15 mouse cellular contexts compared by ENCODE assay signal in the genomic region with DNA sequence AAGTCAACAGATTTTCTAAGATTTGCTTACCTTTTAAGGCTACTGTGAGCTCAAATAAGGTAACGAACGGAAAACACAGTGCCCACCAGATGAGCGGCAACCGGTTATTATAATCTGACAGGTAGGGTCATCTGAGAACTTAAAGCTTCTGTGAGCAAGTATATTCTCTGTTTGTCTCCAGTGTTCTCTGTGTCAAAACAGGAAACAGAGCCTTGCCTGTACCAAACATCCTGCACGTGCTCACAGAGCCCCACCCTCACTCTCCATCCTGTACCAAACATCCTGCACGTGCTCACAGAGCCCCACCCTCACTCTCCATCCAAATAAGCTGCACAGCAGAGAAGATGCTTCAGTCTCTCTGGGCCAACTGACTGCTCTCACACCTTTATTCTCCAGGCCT.
A peak's percentile ranks its signal among the peaks of the same experiment; 100 is the strongest.
DNase-seq lines count a peak whose midpoint lies in the region; ATAC-seq lines count a peak whose summit lies in the region.
"Had no signal": no experiment of that assay in that cellular context is flagged by ENCODE, and none has a peak within 500 bp of the region (broad histone marks: within the 10 kb centered on the region; RNA-seq: fewer than 3 reads in every experiment).

No protein-coding gene starts in this region.

- intact Hi-C loops in left cerebral cortex, postnatal 10 days (cut with DNase I), result no loop called here

- H3K4me1 ChIP-seq in hindbrain, embryonic 14.5 days (replicated peaks; ENCODE audit: control insufficient read depth, insufficient read depth, low read length), result no peaks in the 10 kb centered on the region
- H3K4me1 ChIP-seq: embryonic facial prominence, embryonic 12.5 days had no signal

- no peaks in the 10 kb centered on the region for H3K27me3 ChIP-seq in hindbrain, embryonic 14.5 days (ENCODE audit: control insufficient read depth, insufficient read depth, low read length)
- H3K27me3 ChIP-seq: embryonic facial prominence, embryonic 12.5 days had no signal

- WGBS in hindbrain, embryonic 14.5 days, result 92% methylated on average over 6 of the region's 6 CpGs

- ATAC-seq in activated CD4-positive, CD25-positive, alpha-beta regulatory T cell, adult 4 months, result peak; percentile 99
- no peak for ATAC-seq in hindbrain, embryonic 14.5 days (ENCODE audit: low FRiP score)
- ATAC-seq: intestine, postnatal 0 days had no signal

- H3K4me2 ChIP-seq in hindbrain, embryonic 14.5 days (replicated peaks), result no peak overlapping the region
- H3K4me2 ChIP-seq: embryonic facial prominence, embryonic 12.5 days; heart, embryonic 11.5 days had no signal

- H3K36me3 ChIP-seq in hindbrain, embryonic 14.5 days (replicated peaks; ENCODE audit: control insufficient read depth, insufficient read depth), result peaks cover 14% of the 10 kb centered on the region

- no peak overlapping the region for H3K4me3 ChIP-seq in hindbrain, embryonic 14.5 days (replicated peaks; ENCODE audit: low read length)
- H3K4me3 ChIP-seq: embryonic facial prominence, embryonic 12.5 days had no signal

- no peak overlapping the region for H3K27ac ChIP-seq in hindbrain, embryonic 14.5 days
- H3K27ac ChIP-seq: embryonic facial prominence, embryonic 12.5 days had no signal

- no peaks in the 10 kb centered on the region for H3K9me3 ChIP-seq in hindbrain, embryonic 14.5 days (ENCODE audit: control insufficient read depth, low read length)
- H3K9me3 ChIP-seq: embryonic facial prominence, embryonic 12.5 days had no signal

- peak; percentile 67 for DNase-seq in heart, adult 11 months
- DNase-seq in heart, adult 8-10 months (ENCODE audit: low spot score), result no peak
- DNase-seq in A20 (ENCODE audit: low read depth, low spot score), result peak; percentile 39
- peak; percentile 48 to 72 for DNase-seq in thymus, adult 18-20 months
- DNase-seq in left cerebral cortex, postnatal 10 days (ENCODE audit: extremely low spot score in 1 of 2, low spot score in 2 of 2), result no peak
- DNase-seq in layer of hippocampus, adult 9-10 months (ENCODE audit: low spot score), result no peak
- DNase-seq in hindbrain, embryonic 14.5 days (ENCODE audit: low spot score), result no peak
- DNase-seq: adrenal gland, postnatal 14 days; cerebellum, postnatal 25 days; liver; right cerebral cortex, postnatal 25 days had no signal

- H3K9ac ChIP-seq in hindbrain, embryonic 14.5 days, result no peak overlapping the region
- H3K9ac ChIP-seq: embryonic facial prominence, embryonic 12.5 days had no signal

Comparison
In these comparisons a context has a peak if more than half of its experiments do, and no peak if none do; other contexts are left out.
1. DNase-seq: peak in heart, adult 11 months (single experiment), A20 (single experiment) and thymus, adult 18-20 months (2 of 2); none in heart, adult 8-10 months (single experiment), left cerebral cortex, postnatal 10 days (0 of 2), layer of hippocampus, adult 9-10 months (single experiment) and hindbrain, embryonic 14.5 days (single experiment).